Mouse (Mus musculus) adrenal gland, adult 8-10 months (tissue): Measurements from ENCODE around the gene Lctl. TPM values are rescaled to one million over a fixed set of nuclear protein-coding genes. Genes with fewer than 3 reads are reported as not detected.

Experiments used
- total RNA-seq, 4 experiments: library from RNA; stranded (reverse); gene quantifications; 2 replicates each; pipeline ENCODE4 v1.2.4; 2022

Gene Lctl
- total RNA-seq, 4 experiments from 2014 or later: 3.1 to 22.6 (median 9.1) TPM; not detected in 1

Other genes with a start within 250 kb of the Lctl start
- gene Smad6, start 95.1 kb upstream of the Lctl start, total RNA-seq: 10 to 100 TPM in 1 of 4 experiments, 1 to 10 TPM in 3; 7.6 to 11.1 (median 8.6) TPM
- 10 to 100 TPM in 1 of 4 experiments, 1 to 10 TPM in 3; 3.5 to 10.2 (median 6.3) TPM for gene Zwilch, start 56.0 kb downstream of the Lctl start, total RNA-seq
- gene Rpl4, start 56.2 kb downstream of the Lctl start, total RNA-seq: 100 to 1,000 TPM; 875 to 953 (median 912) TPM
- 10 to 100 TPM; 22.0 to 28.1 (median 24.7) TPM for gene Snapc5, start 62.1 kb downstream of the Lctl start, total RNA-seq
- gene Uchl4, start 118.1 kb downstream of the Lctl start, total RNA-seq: 1 to 10 TPM; 1.5 to 2.7 (median 2.4) TPM
- gene Map2k1, start 136.5 kb downstream of the Lctl start, total RNA-seq: 10 to 100 TPM; 83.4 to 93.7 (median 91.9) TPM
- gene Tipin, start 164.4 kb downstream of the Lctl start, total RNA-seq: 10 to 100 TPM; 15.2 to 32.4 (median 20.6) TPM
- 10 to 100 TPM; 20.4 to 26.2 (median 23.3) TPM for gene Dis3l, start 224.1 kb downstream of the Lctl start, total RNA-seq